26 mouse cellular contexts compared by ENCODE assay signal in the genomic region with DNA sequence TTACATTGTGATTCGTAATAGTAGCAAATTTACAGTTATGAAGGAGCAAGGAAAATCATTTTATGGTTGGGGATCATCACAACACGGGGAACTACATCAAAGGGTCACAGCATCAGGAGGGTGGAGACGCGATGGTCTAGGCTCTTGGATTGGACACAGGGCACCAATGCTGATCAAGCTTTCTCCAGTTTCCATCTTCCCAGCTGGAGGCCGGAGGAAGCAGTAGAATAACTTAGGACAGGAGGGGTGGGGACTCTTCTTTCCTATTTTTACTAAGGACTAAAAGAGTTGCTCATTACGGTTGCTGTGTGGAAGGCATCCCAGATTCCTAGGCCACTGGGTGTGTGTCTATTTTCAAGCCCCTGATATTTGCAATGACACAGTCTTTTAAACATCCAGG.
"Had no signal": no experiment of that assay in that cellular context is flagged by ENCODE, and none has a peak within 500 bp of the region (broad histone marks: within the 10 kb centered on the region; RNA-seq: fewer than 3 reads in every experiment).

No protein-coding gene starts in this region.

- H3K4me3 ChIP-seq: gastrocnemius, adult 2 months; heart, embryonic 10.5 days; heart, embryonic 12.5 days; hindbrain, embryonic 10.5 days; hindbrain, embryonic 12.5 days; intestine, embryonic 15.5 days; layer of hippocampus, adult 2 months; left cerebral cortex, adult 2 months; limb, embryonic 10.5 days; limb, embryonic 12.5 days; liver, embryonic 13.5 days; liver, embryonic 15.5 days had no signal

- H3K9me3 ChIP-seq: heart, embryonic 10.5 days; heart, embryonic 12.5 days; hindbrain, embryonic 10.5 days; intestine, embryonic 15.5 days; limb, embryonic 10.5 days; limb, embryonic 12.5 days; liver, embryonic 13.5 days; liver, embryonic 15.5 days had no signal

- DNase-seq: gastrocnemius, adult 2 months; gastrocnemius, postnatal 10 days; gastrocnemius, postnatal 25 days; heart, adult 18-20 months; heart, postnatal 10 days; heart, postnatal 4 days; kidney, adult 18-20 months; kidney, adult 8-10 months; kidney, postnatal 10 days; kidney, postnatal 25 days; liver; liver, embryonic 13.5 days had no signal

- H3K36me3 ChIP-seq: heart, embryonic 10.5 days; heart, embryonic 12.5 days; hindbrain, embryonic 10.5 days; hindbrain, embryonic 12.5 days; intestine, embryonic 15.5 days; limb, embryonic 10.5 days; limb, embryonic 12.5 days; liver, embryonic 13.5 days; liver, embryonic 15.5 days had no signal

- H3K4me2 ChIP-seq: heart, embryonic 12.5 days; hindbrain, embryonic 12.5 days; hindbrain, embryonic 14.5 days; intestine, embryonic 15.5 days; limb, embryonic 12.5 days; liver, embryonic 11.5 days; liver, embryonic 13.5 days; liver, embryonic 15.5 days had no signal

- H3K27ac ChIP-seq: heart, embryonic 10.5 days; hindbrain, embryonic 10.5 days; hindbrain, embryonic 12.5 days; hindbrain, embryonic 14.5 days; intestine, embryonic 15.5 days; layer of hippocampus, adult 2 months; left cerebral cortex, adult 2 months; limb, embryonic 10.5 days; limb, embryonic 12.5 days; liver, embryonic 13.5 days; liver, embryonic 15.5 days had no signal

- H3K9ac ChIP-seq: heart, embryonic 12.5 days; hindbrain, embryonic 12.5 days; hindbrain, embryonic 14.5 days; intestine, embryonic 15.5 days; limb, embryonic 12.5 days; liver, embryonic 13.5 days; liver, embryonic 15.5 days had no signal

- ATAC-seq: hindbrain, embryonic 16.5 days; inflammation-experienced regulatory T-cells, adult 6 months; intestine, embryonic 15.5 days had no signal

- H3K27me3 ChIP-seq: heart, embryonic 12.5 days; hindbrain, embryonic 12.5 days; intestine, embryonic 15.5 days; limb, embryonic 12.5 days; liver, embryonic 13.5 days; liver, embryonic 15.5 days had no signal

- H3K4me1 ChIP-seq: hindbrain, embryonic 10.5 days; hindbrain, embryonic 12.5 days; intestine, embryonic 15.5 days; limb, embryonic 10.5 days; limb, embryonic 12.5 days; liver, embryonic 15.5 days had no signal
